Mouse (Mus musculus): Measurements from ENCODE around the gene Khk.
A peak's percentile ranks its signal among the peaks of the same experiment; 100 is the strongest.

The Khk gene

GRCm38 (mm10) chr5:30934725-30935461 is 13.7 kb downstream of the Khk start:
- no peak for DNase-seq (ENCODE audit: low read depth, low spot score)

- peak; percentile 65 for DNase-seq (ENCODE audit: low read depth, low spot score)
Observed at GRCm38 (mm10) chr5:30943004-30943403, 21.8 kb downstream of the Khk start.

GRCm38 (mm10) chr5:30944344-30944743 is 23.1 kb downstream of the Khk start:
- DNase-seq (ENCODE audit: low read depth, low spot score) = no peak

GRCm38 (mm10) chr5:30944956-30945781 is 23.9 kb downstream of the Khk start, which contains the start of gene Cgref1:
Gene Cgref1, minus strand, starts transcription at chr5:30945591.
- DNase-seq (ENCODE audit: low read depth, low spot score) = peak; percentile 64

GRCm38 (mm10) chr5:30948620-30949019 is 27.4 kb downstream of the Khk start:
- no peak for DNase-seq (ENCODE audit: low read depth, low spot score)

GRCm38 (mm10) chr5:30949654-30950326 is 28.6 kb downstream of the Khk start:
- peak; percentile 96 for DNase-seq (ENCODE audit: low read depth, low spot score)

GRCm38 (mm10) chr5:30950451-30950850 is 29.2 kb downstream of the Khk start:
- DNase-seq (ENCODE audit: low read depth, low spot score) = no peak

- no peak for DNase-seq (ENCODE audit: low read depth, low spot score)
Observed at GRCm38 (mm10) chr5:30950922-30951321, 29.7 kb downstream of the Khk start.

GRCm38 (mm10) chr5:30951706-30952105 is 30.5 kb downstream of the Khk start:
- DNase-seq (ENCODE audit: low read depth, low spot score) = no peak

GRCm38 (mm10) chr5:30952551-30952950 is 31.3 kb downstream of the Khk start:
- no peak for DNase-seq (ENCODE audit: low read depth, low spot score)

- no peak for DNase-seq (ENCODE audit: low read depth, low spot score)
Observed at GRCm38 (mm10) chr5:30954065-30954464, 32.8 kb downstream of the Khk start.

- DNase-seq (ENCODE audit: low read depth, low spot score) = no peak
Observed at GRCm38 (mm10) chr5:30954556-30954955, 33.3 kb downstream of the Khk start.

- DNase-seq (ENCODE audit: low read depth, low spot score) = no peak
Observed at GRCm38 (mm10) chr5:30955751-30956150, 34.5 kb downstream of the Khk start.

GRCm38 (mm10) chr5:30957891-30958290 is 36.7 kb downstream of the Khk start:
- DNase-seq (ENCODE audit: low read depth, low spot score) = no peak

- no peak for DNase-seq (ENCODE audit: low read depth, low spot score)
Observed at GRCm38 (mm10) chr5:30959198-30959854, 38.1 kb downstream of the Khk start.

GRCm38 (mm10) chr5:30959966-30960501 is 38.8 kb downstream of the Khk start, which contains the start of gene Preb:
Gene Preb, minus strand, starts transcription at chr5:30960361.
- peak; percentile 97 for DNase-seq (ENCODE audit: low read depth, low spot score)

- no peak for DNase-seq (ENCODE audit: low read depth, low spot score)
Observed at GRCm38 (mm10) chr5:30960814-30961213, 39.6 kb downstream of the Khk start.

- DNase-seq (ENCODE audit: low read depth, low spot score) = no peak
Observed at GRCm38 (mm10) chr5:30961545-30962505, 40.6 kb downstream of the Khk start.

- DNase-seq (ENCODE audit: low read depth, low spot score) = no peak
Observed at GRCm38 (mm10) chr5:30963916-30964315, 42.7 kb downstream of the Khk start.

- DNase-seq (ENCODE audit: low read depth, low spot score) = no peak
Observed at GRCm38 (mm10) chr5:30966189-30966588, 45.0 kb downstream of the Khk start.
